Mouse (Mus musculus): ENCODE data around the gene Maats1. TPM values are rescaled to one million over a fixed set of nuclear protein-coding genes. Genes with fewer than 3 reads are reported as not detected.

The Maats1 gene
- polyA plus RNA-seq (2015; fragmentation: Nextera tagmentation; extraction: Ambion mirVana): 0.61 and 1.4 TPM in 2 replicates

- peak within 1 kb of the TSS; percentile 41 for H3K4me3 ChIP-seq
- no peaks in the 10 kb centered on the region for H3K36me3 ChIP-seq (ENCODE audit: poor library complexity, severe bottlenecking)
- ATAC-seq: peak; percentile 95
- H3K4me1 ChIP-seq: peaks cover 9% of the 10 kb centered on the region; the same call in 1 of the 2 replicates
- no peaks in the 10 kb centered on the region for H3K9me3 ChIP-seq (replicated peaks)
- peak within 1 kb of the TSS; percentile 68 for H3K9ac ChIP-seq
- no peaks in the 10 kb centered on the region for H3K27me3 ChIP-seq
- H3K27ac ChIP-seq: no peak within 1 kb of the TSS
- peak within 1 kb of the TSS; percentile 70 for H3K4me2 ChIP-seq
- WGBS: 10% methylated on average over 30 of the region's 30 CpGs
Observed at GRCm38 (mm10) chr16:38341396-38342324, at the start of gene Maats1. TSS of gene Maats1 (minus strand) at chr16:38342143.

- Histone ChIP-seq H3K9ac (no peak overlapping the region), H3K36me3 (ENCODE audit: poor library complexity, severe bottlenecking) (no peaks in the 10 kb centered on the region), H3K4me1 (no peaks in the 10 kb centered on the region), H3K27me3 (no peaks in the 10 kb centered on the region), H3K4me2 (no peak overlapping the region), H3K9me3 (replicated peaks) (no peaks in the 10 kb centered on the region), H3K4me3 (no peak overlapping the region), H3K27ac (no peak overlapping the region)
- 92% methylated on average over 7 of the region's 7 CpGs for WGBS
- no peak for ATAC-seq
Observed at GRCm38 (mm10) chr16:38390322-38390721, 48.4 kb upstream of the Maats1 start.

DNA sequence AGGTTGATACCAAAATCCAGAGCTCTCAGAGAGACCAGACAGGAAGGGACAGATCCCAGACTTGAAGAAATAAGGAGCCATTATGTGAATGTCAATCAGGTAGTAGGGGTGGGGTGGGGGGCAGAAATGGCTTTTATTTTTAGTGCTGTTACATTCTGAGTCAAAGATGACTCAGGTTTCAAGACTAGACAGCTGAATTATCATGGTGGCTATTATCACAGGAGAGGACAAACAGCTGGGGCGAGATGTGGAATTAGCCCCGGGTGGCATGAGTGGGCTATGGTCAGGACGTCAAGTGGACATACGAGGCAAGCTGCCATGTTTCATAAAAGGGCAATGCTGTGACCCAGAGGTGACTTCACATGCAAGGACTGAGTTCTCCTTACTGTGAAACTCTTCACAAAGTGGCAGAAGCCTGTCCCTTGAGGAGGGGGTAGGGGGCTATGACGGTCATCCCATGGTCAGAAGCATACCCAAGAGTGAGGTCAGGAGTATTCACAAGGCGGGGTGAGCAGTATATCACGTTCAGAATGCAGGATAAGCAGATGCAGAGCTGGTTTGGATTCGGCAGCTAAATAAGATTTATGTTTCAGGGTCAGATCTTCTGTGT, 47.4 kb upstream of the Maats1 start:
- Histone ChIP-seq H3K27ac (no peak overlapping the region), H3K4me3 (no peak overlapping the region), H3K9ac (no peak overlapping the region), H3K4me2 (no peak overlapping the region), H3K4me1 (no peaks in the 10 kb centered on the region), H3K9me3 (replicated peaks) (no peaks in the 10 kb centered on the region), H3K36me3 (ENCODE audit: poor library complexity, severe bottlenecking) (no peaks in the 10 kb centered on the region), H3K27me3 (no peaks in the 10 kb centered on the region)
- ATAC-seq: no peak
- WGBS: 84% methylated on average over 8 of the region's 8 CpGs

DNA sequence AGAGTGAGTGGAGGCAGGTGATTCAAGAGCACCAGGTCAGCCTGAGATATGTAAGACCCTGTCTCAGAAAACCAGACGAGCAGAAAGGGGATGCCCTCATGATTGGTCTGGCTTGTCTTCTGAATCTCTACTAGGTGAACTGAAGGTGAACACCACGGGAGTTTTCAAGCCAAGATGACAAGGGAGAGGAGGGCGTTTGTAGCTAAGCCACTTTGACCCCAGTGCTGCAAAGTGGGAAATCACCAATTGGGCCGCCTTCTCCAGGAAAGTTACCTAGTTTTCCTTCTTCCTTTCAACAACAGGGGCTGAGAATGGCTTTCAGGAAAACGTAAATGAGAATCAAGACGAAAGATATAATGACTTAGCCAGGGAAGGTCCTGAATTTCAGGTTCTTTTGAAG, 46.8 kb upstream of the Maats1 start:
- no peaks in the 10 kb centered on the region for H3K36me3 ChIP-seq (ENCODE audit: poor library complexity, severe bottlenecking)
- H3K4me3 ChIP-seq: no peak overlapping the region
- no peaks in the 10 kb centered on the region for H3K9me3 ChIP-seq (replicated peaks)
- ATAC-seq: no peak
- H3K27ac ChIP-seq: no peak overlapping the region
- H3K4me1 ChIP-seq: no peaks in the 10 kb centered on the region
- H3K27me3 ChIP-seq: no peaks in the 10 kb centered on the region
- no peak overlapping the region for H3K9ac ChIP-seq
- H3K4me2 ChIP-seq: no peak overlapping the region
- WGBS: 80% methylated on average over 6 of the region's 6 CpGs

GRCm38 (mm10) chr16:38387389-38387788, 45.4 kb upstream of the Maats1 start:
- Histone ChIP-seq H3K4me2 (no peak overlapping the region), H3K4me3 (no peak overlapping the region), H3K27me3 (no peaks in the 10 kb centered on the region), H3K9me3 (replicated peaks) (no peaks in the 10 kb centered on the region), H3K9ac (no peak overlapping the region), H3K27ac (no peak overlapping the region), H3K36me3 (ENCODE audit: poor library complexity, severe bottlenecking) (no peaks in the 10 kb centered on the region), H3K4me1 (no peaks in the 10 kb centered on the region)
- ATAC-seq: no peak
- 93% methylated on average over 6 of the region's 6 CpGs for WGBS

- ATAC-seq: no peak
- Histone ChIP-seq H3K4me2 (no peak overlapping the region), H3K36me3 (ENCODE audit: poor library complexity, severe bottlenecking) (no peaks in the 10 kb centered on the region), H3K27ac (no peak overlapping the region), H3K9ac (no peak overlapping the region), H3K4me3 (no peak overlapping the region), H3K4me1 (no peaks in the 10 kb centered on the region), H3K27me3 (no peaks in the 10 kb centered on the region), H3K9me3 (replicated peaks) (no peaks in the 10 kb centered on the region)
- 95% methylated on average over 4 of the region's 4 CpGs for WGBS
Observed at GRCm38 (mm10) chr16:38385700-38386099, 43.8 kb upstream of the Maats1 start.

DNA sequence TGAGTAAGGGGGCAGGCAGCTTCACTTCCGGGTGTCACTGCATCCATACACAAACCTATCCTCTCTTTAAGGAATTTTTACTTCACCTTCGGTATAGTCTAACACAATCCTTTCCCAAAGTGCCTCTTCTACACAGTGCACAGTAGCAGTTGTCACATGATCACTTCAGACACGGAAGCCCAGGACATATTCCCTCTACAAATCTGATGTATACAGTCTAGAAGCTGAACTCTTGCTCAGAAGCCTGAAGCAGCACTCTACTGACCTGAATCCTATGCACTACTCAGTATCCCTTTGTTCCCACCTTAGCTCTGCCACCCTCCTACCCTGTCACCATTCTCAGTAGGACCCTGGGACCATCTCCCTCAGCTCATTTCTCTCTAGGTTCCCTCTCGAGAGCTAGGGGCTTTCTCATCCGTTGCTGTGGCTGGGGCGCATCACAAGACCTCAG, 43.3 kb upstream of the Maats1 start:
- no peak overlapping the region for H3K4me3 ChIP-seq
- no peaks in the 10 kb centered on the region for H3K27me3 ChIP-seq
- H3K4me2 ChIP-seq: no peak overlapping the region
- H3K9me3 ChIP-seq (replicated peaks): no peaks in the 10 kb centered on the region
- H3K4me1 ChIP-seq: no peaks in the 10 kb centered on the region
- 88% methylated on average over 6 of the region's 6 CpGs for WGBS
- no peak for ATAC-seq
- no peak overlapping the region for H3K9ac ChIP-seq
- H3K36me3 ChIP-seq (ENCODE audit: poor library complexity, severe bottlenecking): no peaks in the 10 kb centered on the region
- H3K27ac ChIP-seq: no peak overlapping the region

DNA sequence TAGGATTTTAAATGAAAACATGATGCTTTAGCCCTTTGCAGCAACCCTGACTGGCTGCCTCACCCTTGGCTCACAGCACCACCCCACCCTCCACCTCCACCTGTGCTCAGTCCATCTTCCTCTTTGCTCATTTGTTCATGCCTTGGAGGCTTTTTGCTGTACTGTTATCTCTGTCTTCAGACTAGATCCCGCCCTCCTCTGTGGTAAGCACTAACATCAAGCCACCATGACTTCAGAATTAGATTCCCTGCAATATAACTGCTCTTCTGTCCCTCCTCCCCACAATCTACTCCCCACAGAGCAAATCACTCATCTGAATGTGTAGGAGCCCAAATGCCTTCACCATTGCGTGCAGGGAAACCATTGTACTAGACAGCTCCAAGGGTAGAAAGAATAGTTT, 41.7 kb upstream of the Maats1 start:
- no peak overlapping the region for H3K4me2 ChIP-seq
- H3K4me1 ChIP-seq: no peaks in the 10 kb centered on the region
- H3K36me3 ChIP-seq (ENCODE audit: poor library complexity, severe bottlenecking): no peaks in the 10 kb centered on the region
- H3K27me3 ChIP-seq: no peaks in the 10 kb centered on the region
- 85% methylated on average over 2 of the region's 2 CpGs for WGBS
- H3K27ac ChIP-seq: no peak overlapping the region
- H3K4me3 ChIP-seq: no peak overlapping the region
- no peak for ATAC-seq
- H3K9ac ChIP-seq: no peak overlapping the region
- no peaks in the 10 kb centered on the region for H3K9me3 ChIP-seq (replicated peaks)

GRCm38 (mm10) chr16:38379926-38380325, 38.0 kb upstream of the Maats1 start:
- peaks cover 6% of the 10 kb centered on the region; the same call in 1 of the 2 replicates for H3K4me1 ChIP-seq
- WGBS: 89% methylated on average over 3 of the region's 3 CpGs
- H3K4me2 ChIP-seq: no peak overlapping the region
- no peak overlapping the region for H3K9ac ChIP-seq
- H3K27me3 ChIP-seq: no peaks in the 10 kb centered on the region
- ATAC-seq: no peak
- no peaks in the 10 kb centered on the region for H3K9me3 ChIP-seq (replicated peaks)
- H3K27ac ChIP-seq: no peak overlapping the region
- H3K36me3 ChIP-seq (ENCODE audit: poor library complexity, severe bottlenecking): no peaks in the 10 kb centered on the region
- H3K4me3 ChIP-seq: no peak overlapping the region

DNA sequence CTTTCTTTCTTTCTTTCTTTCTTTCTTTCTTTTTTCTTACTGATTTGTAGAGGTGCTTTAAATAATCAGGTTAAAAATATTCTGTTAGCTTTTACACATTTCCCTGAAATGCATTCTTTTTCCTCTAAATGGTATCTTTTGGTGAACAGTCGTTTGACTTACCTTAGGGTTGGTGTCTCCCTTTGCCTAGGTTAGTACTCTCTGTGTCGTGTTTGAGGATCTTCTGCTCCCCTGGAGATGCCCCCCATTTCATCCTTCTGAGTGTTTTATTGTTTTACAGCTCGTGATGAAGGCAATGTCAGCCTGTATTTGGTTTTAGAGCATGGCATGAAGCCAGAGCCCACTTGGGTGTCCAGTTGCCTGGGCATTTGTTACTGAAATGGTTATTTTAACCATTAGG, 37.5 kb upstream of the Maats1 start:
- ATAC-seq: no peak
- 59% methylated on average over 3 of the region's 3 CpGs for WGBS

DNA sequence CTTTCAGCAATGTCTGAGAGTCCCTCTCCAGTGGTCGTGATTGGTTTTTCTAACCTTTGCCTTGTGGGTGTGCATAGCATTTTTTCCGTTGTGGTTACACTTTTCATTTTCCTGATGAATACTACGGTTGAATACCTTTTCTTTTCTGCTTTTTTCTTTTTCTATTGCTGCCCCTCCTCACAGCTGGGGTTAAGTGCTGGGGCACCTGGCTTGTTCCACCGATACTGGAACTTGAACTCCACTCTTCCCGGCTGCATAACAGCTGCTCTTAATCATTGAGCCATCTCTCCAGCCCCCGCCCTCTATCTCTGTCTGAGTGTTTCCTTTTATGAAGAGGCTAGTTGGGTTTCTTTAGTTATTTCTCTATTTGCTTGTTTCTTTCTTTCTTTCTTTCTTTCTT, 37.1 kb upstream of the Maats1 start:
- Histone ChIP-seq H3K27ac (no peak overlapping the region), H3K4me2 (no peak overlapping the region), H3K9ac (no peak overlapping the region), H3K4me1 (peaks cover 6% of the 10 kb centered on the region; the same call in 1 of the 2 replicates), H3K27me3 (no peaks in the 10 kb centered on the region), H3K36me3 (ENCODE audit: poor library complexity, severe bottlenecking) (no peaks in the 10 kb centered on the region), H3K9me3 (replicated peaks) (no peaks in the 10 kb centered on the region), H3K4me3 (no peak overlapping the region)
- no peak for ATAC-seq
- WGBS: 52% methylated on average over 6 of the region's 6 CpGs

More for the DNA sequence above, 37.5 kb upstream of the Maats1 start:
- Histone ChIP-seq H3K27ac (no peak overlapping the region), H3K4me2 (no peak overlapping the region), H3K9ac (no peak overlapping the region), H3K4me1 (peaks cover 6% of the 10 kb centered on the region; the same call in 1 of the 2 replicates), H3K9me3 (replicated peaks) (no peaks in the 10 kb centered on the region), H3K27me3 (no peaks in the 10 kb centered on the region), H3K36me3 (ENCODE audit: poor library complexity, severe bottlenecking) (no peaks in the 10 kb centered on the region), H3K4me3 (no peak overlapping the region)

DNA sequence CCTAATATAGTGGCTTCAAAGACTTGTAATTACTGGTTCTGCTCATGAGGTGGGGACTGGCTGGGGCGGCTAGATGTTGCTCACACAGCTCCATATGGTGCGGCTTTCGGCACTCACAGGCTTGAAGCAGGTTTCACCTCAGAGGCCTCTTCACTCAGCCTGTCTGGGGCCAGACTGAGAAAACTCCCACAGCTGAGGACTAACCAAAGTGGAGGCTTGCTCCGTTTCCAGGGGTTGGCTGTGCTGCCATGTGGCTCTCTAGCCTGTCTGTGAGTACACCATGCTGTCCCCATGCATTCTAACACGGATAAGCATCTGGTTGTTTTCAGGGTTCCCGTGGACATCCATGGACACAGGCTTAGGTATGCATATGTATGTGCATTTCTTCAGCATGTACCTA, 36.6 kb upstream of the Maats1 start:
- H3K9ac ChIP-seq: no peak overlapping the region
- H3K36me3 ChIP-seq (ENCODE audit: poor library complexity, severe bottlenecking): no peaks in the 10 kb centered on the region
- H3K4me2 ChIP-seq: no peak overlapping the region
- H3K27ac ChIP-seq: no peak overlapping the region
- no peaks in the 10 kb centered on the region for H3K27me3 ChIP-seq
- no peak overlapping the region for H3K4me3 ChIP-seq
- 87% methylated on average over 6 of the region's 6 CpGs for WGBS
- ATAC-seq: no peak
- peaks cover 6% of the 10 kb centered on the region; the same call in 1 of the 2 replicates for H3K4me1 ChIP-seq
- H3K9me3 ChIP-seq (replicated peaks): no peaks in the 10 kb centered on the region

Measured in forebrain, embryonic 13.5 days (tissue).